Mouse (Mus musculus) adrenal gland, postnatal 4 days (tissue): ENCODE measurements at regions not wholly inside any gene's neighbourhood (a gene's known extent, or its start where the extent isn't known, plus 50 kb on each side); places are given as distances from the start of the nearest gene placed in this dataset.
A peak's percentile ranks its signal among the peaks of the same experiment; 100 is the strongest.

Source experiments
- DNase-seq, 2 experiments: peaks; one replicate each; pipeline ENCODE4 v3.0.0; 2021 to 2022; ENCODE audit warnings: low spot score in 2 of 2, mixed read lengths in 2 of 2
- microRNA-seq: library from miRNA; unstranded; fragments of <30 nt; microRNA quantifications from one replicate; pipeline ENCODE4 v1.2.0, GENCODE M21; 2021

- no peak for DNase-seq
Measured at GRCm38 (mm10) chr4:101342071-101342762, 76.9 kb upstream of the Ak4 start.

- DNase-seq = no peak
Measured at GRCm38 (mm10) chr4:101340741-101341140, 75.7 kb upstream of the Jak1 start.

GRCm38 (mm10) chr4:101338211-101338610, 73.1 kb upstream of the Jak1 start:
- DNase-seq = no peak

GRCm38 (mm10) chr4:101336811-101337210, 71.7 kb upstream of the Jak1 start:
- DNase-seq = no peak

GRCm38 (mm10) chr4:101336371-101336770, 71.3 kb upstream of the Jak1 start:
- DNase-seq = no peak

GRCm38 (mm10) chr4:101333868-101334267, 68.8 kb upstream of the Jak1 start:
- no peak for DNase-seq

GRCm38 (mm10) chr4:101333036-101333435, 68.0 kb upstream of the Jak1 start:
- no peak for DNase-seq

GRCm38 (mm10) chr4:101331231-101331630, 66.1 kb upstream of the Jak1 start:
- DNase-seq = no peak

- DNase-seq = no peak
Measured at GRCm38 (mm10) chr4:101329060-101329459, 64.0 kb upstream of the Jak1 start.

- no peak for DNase-seq
Measured at GRCm38 (mm10) chr4:101326067-101326466, 61.0 kb upstream of the Jak1 start.

GRCm38 (mm10) chr4:101321731-101322130, 56.6 kb upstream of the Jak1 start:
- no peak for DNase-seq

- no peak for DNase-seq
Measured at GRCm38 (mm10) chr4:101320587-101320986, 55.5 kb upstream of the Jak1 start.

- DNase-seq = no peak
Measured at GRCm38 (mm10) chr4:101319681-101320220, 54.7 kb upstream of the Jak1 start.

- DNase-seq = no peak
Measured at GRCm38 (mm10) chr4:101318836-101319235, 53.8 kb upstream of the Jak1 start.

GRCm38 (mm10) chr4:101316061-101316460, 51.0 kb upstream of the Jak1 start:
- no peak for DNase-seq

Small RNA genes in the stretch of these regions (microRNA-seq; reads per million reads assigned to microRNA genes)
- gene Mir101a = 166 reads per million, percentile 53 among the genes with 10 or more reads in this experiment
